Mouse (Mus musculus) MEL-GATA-1-ER (cell line): Measurements from ENCODE around the gene Stxbp5.
"Not testable (repeated sequence)": the region's sequence is repeated elsewhere in the genome, so short reads cannot be mapped to it uniquely, and the experiment has no call there.

ENCODE experiments used
- DNase-seq: peaks from one replicate; pipeline ENCODE4 v3.0.0-alpha.2; 2012; ENCODE audit warnings: low read depth; ENCODE audit errors: extremely low read depth

Stxbp5 gene

GRCm38 (mm10) chr10:9901071-9901696, at the start of gene Stxbp5:
TSS of gene Stxbp5 (minus strand) at chr10:9901079.
- DNase-seq = peak; percentile 43

- DNase-seq = no peak
Observed at GRCm38 (mm10) chr10:9912395-9912794, 11.5 kb upstream of the Stxbp5 start.

- no peak for DNase-seq
Observed at GRCm38 (mm10) chr10:9907919-9908502, 7.1 kb upstream of the Stxbp5 start.

- DNase-seq = no peak
Observed at GRCm38 (mm10) chr10:9907519-9907918, 6.6 kb upstream of the Stxbp5 start.

GRCm38 (mm10) chr10:9906185-9906584, 5.3 kb upstream of the Stxbp5 start:
- no peak for DNase-seq

- DNase-seq = peak; percentile 98
Observed at GRCm38 (mm10) chr10:9901697-9902239, 889 bp upstream of the Stxbp5 start.

GRCm38 (mm10) chr10:9900315-9901070, 386 bp downstream of the Stxbp5 start:
- DNase-seq = peak; percentile 22

- DNase-seq = peak; percentile 53
Observed at GRCm38 (mm10) chr10:9899816-9900215, 1.1 kb downstream of the Stxbp5 start.

- no peak for DNase-seq
Observed at GRCm38 (mm10) chr10:9899086-9899485, 1.8 kb downstream of the Stxbp5 start.

- no peak for DNase-seq
Observed at GRCm38 (mm10) chr10:9897852-9898251, 3.0 kb downstream of the Stxbp5 start.

- DNase-seq = no peak
Observed at GRCm38 (mm10) chr10:9893562-9893961, 7.3 kb downstream of the Stxbp5 start.

GRCm38 (mm10) chr10:9889651-9890050, 11.2 kb downstream of the Stxbp5 start:
- DNase-seq = no peak

GRCm38 (mm10) chr10:9888655-9889054, 12.2 kb downstream of the Stxbp5 start:
- DNase-seq = no peak

GRCm38 (mm10) chr10:9881781-9882320, 19.0 kb downstream of the Stxbp5 start:
- not testable (repeated sequence) for DNase-seq

- peak; percentile 71 for DNase-seq
Observed at GRCm38 (mm10) chr10:9880070-9880728, 20.7 kb downstream of the Stxbp5 start.

GRCm38 (mm10) chr10:9878821-9879489, 21.9 kb downstream of the Stxbp5 start:
- DNase-seq = no peak

- peak; percentile 49 for DNase-seq
Observed at GRCm38 (mm10) chr10:9875905-9876304, 25.0 kb downstream of the Stxbp5 start.

- no peak for DNase-seq
Observed at GRCm38 (mm10) chr10:9872143-9872542, 28.7 kb downstream of the Stxbp5 start.

- DNase-seq = no peak
Observed at GRCm38 (mm10) chr10:9866793-9867579, 33.9 kb downstream of the Stxbp5 start.

- DNase-seq = no peak
Observed at GRCm38 (mm10) chr10:9860022-9860421, 40.9 kb downstream of the Stxbp5 start.
